Mouse (Mus musculus): ENCODE results near the gene Ncor1.
"Not testable (repeated sequence)": the region's sequence is repeated elsewhere in the genome, so short reads cannot be mapped to it uniquely, and the experiment has no call there.

Gene Ncor1

GRCm38 (mm10) chr11:62458780-62459179, 439 bp upstream of the Ncor1 start:
- no peak for DNase-seq (ENCODE audit: low spot score in 2 of 2)

- no peak for DNase-seq (ENCODE audit: low spot score in 2 of 2)
Measured at GRCm38 (mm10) chr11:62457891-62458270, 460 bp downstream of the Ncor1 start.

- DNase-seq (ENCODE audit: low spot score in 2 of 2) = peak; percentile 80 to 84
Measured at GRCm38 (mm10) chr11:62457241-62457890, 975 bp downstream of the Ncor1 start.

- DNase-seq (ENCODE audit: low spot score in 2 of 2) = peak; percentile 17 to 48
Measured at GRCm38 (mm10) chr11:62456483-62457172, 1.7 kb downstream of the Ncor1 start.

GRCm38 (mm10) chr11:62456021-62456482, 2.3 kb downstream of the Ncor1 start:
- DNase-seq (ENCODE audit: low spot score in 2 of 2) = no peak

- no peak for DNase-seq (ENCODE audit: low spot score in 2 of 2)
Measured at GRCm38 (mm10) chr11:62455193-62455592, 3.1 kb downstream of the Ncor1 start.

GRCm38 (mm10) chr11:62448971-62449370, 9.4 kb downstream of the Ncor1 start:
- DNase-seq (ENCODE audit: low spot score in 2 of 2) = no peak

- no peak for DNase-seq (ENCODE audit: low spot score in 2 of 2)
Measured at GRCm38 (mm10) chr11:62445799-62446198, 12.5 kb downstream of the Ncor1 start.

- DNase-seq (ENCODE audit: low spot score in 2 of 2) = no peak
Measured at GRCm38 (mm10) chr11:62440670-62441315, 17.5 kb downstream of the Ncor1 start.

- no peak for DNase-seq (ENCODE audit: low spot score in 2 of 2)
Measured at GRCm38 (mm10) chr11:62432211-62432610, 26.1 kb downstream of the Ncor1 start.

- DNase-seq (ENCODE audit: low spot score in 2 of 2) = no peak
Measured at GRCm38 (mm10) chr11:62427105-62427504, 31.2 kb downstream of the Ncor1 start.

- no peak for DNase-seq (ENCODE audit: low spot score in 2 of 2)
Measured at GRCm38 (mm10) chr11:62426266-62426665, 32.1 kb downstream of the Ncor1 start.

- DNase-seq (ENCODE audit: low spot score in 2 of 2) = no peak
Measured at GRCm38 (mm10) chr11:62424525-62424924, 33.8 kb downstream of the Ncor1 start.

GRCm38 (mm10) chr11:62415026-62415425, 43.3 kb downstream of the Ncor1 start:
- DNase-seq (ENCODE audit: low spot score in 2 of 2) = no peak

GRCm38 (mm10) chr11:62409611-62410010, 48.7 kb downstream of the Ncor1 start:
- DNase-seq (ENCODE audit: low spot score in 2 of 2) = no peak

GRCm38 (mm10) chr11:62408848-62409247, 49.5 kb downstream of the Ncor1 start:
- DNase-seq (ENCODE audit: low spot score in 2 of 2) = no peak

GRCm38 (mm10) chr11:62396405-62396804, 61.9 kb downstream of the Ncor1 start:
- DNase-seq (ENCODE audit: low spot score in 2 of 2) = peak in 1 of 2 experiments; percentile 33

GRCm38 (mm10) chr11:62388331-62388679, 70.0 kb downstream of the Ncor1 start:
- DNase-seq (ENCODE audit: low spot score in 2 of 2) = no peak

GRCm38 (mm10) chr11:62387608-62388330, 70.6 kb downstream of the Ncor1 start:
- no peak for DNase-seq (ENCODE audit: low spot score in 2 of 2)

GRCm38 (mm10) chr11:62377202-62377851, 81.0 kb downstream of the Ncor1 start:
- not testable (repeated sequence) for DNase-seq (ENCODE audit: low spot score in 2 of 2)

- DNase-seq (ENCODE audit: low spot score in 2 of 2) = no peak
Measured at GRCm38 (mm10) chr11:62371776-62372175, 86.6 kb downstream of the Ncor1 start.

- DNase-seq (ENCODE audit: low spot score in 2 of 2) = no peak
Measured at GRCm38 (mm10) chr11:62369924-62370323, 88.4 kb downstream of the Ncor1 start.
